Mouse (Mus musculus): ENCODE measurements around the gene Map3k5. TPM values are rescaled to one million over a fixed set of nuclear protein-coding genes. Genes with fewer than 3 reads are reported as not detected.

Map3k5 gene
- polyA plus RNA-seq, 1 experiment, result 11.3 TPM

GRCm38 (mm10) chr10:19935295-19935623 is 987 bp downstream of the Map3k5 start:
- Histone ChIP-seq H3K27me3 (replicated peaks; ENCODE audit: control insufficient read depth, insufficient read depth, low read length) (no peaks in the 10 kb centered on the region), H3K27ac (ENCODE audit: insufficient read depth, low read depth, low read length) (peak overlapping the region; percentile 85), H3K4me3 (ENCODE audit: insufficient read depth, low read depth, low read length) (peak overlapping the region; percentile 63), H3K36me3 (ENCODE audit: control insufficient read depth, insufficient read depth, low read length) (no peaks in the 10 kb centered on the region), H3K4me1 (ENCODE audit: control insufficient read depth, insufficient read depth, low read length) (peaks cover 31% of the 10 kb centered on the region)
- DNase-seq, result peak; percentile 44
- TF ChIP-seq CTCF (conservative IDR thresholded peaks at IDR 0.05; ENCODE audit: insufficient read depth, insufficient read length, low read depth, low read length), result no peak
- no peak for TF ChIP-seq POLR2A (IDR thresholded peaks at IDR 0.05; ENCODE audit: low read depth, low read length)
- WGBS, result 8% methylated on average over 10 of the region's 10 CpGs

- Histone ChIP-seq H3K27ac (ENCODE audit: insufficient read depth, low read depth, low read length) (peak overlapping the region; percentile 41; the same call in 1 of the 2 replicates), H3K36me3 (ENCODE audit: control insufficient read depth, insufficient read depth, low read length) (no peaks in the 10 kb centered on the region), H3K4me1 (ENCODE audit: control insufficient read depth, insufficient read depth, low read length) (peaks cover 37% of the 10 kb centered on the region), H3K4me3 (ENCODE audit: insufficient read depth, low read depth, low read length) (no peak overlapping the region; the same call in 1 of the 2 replicates), H3K27me3 (replicated peaks; ENCODE audit: control insufficient read depth, insufficient read depth, low read length) (no peaks in the 10 kb centered on the region)
- peak; percentile 31 for DNase-seq
- WGBS, result 29% methylated on average over 4 of the region's 4 CpGs
- TF ChIP-seq CTCF (conservative IDR thresholded peaks at IDR 0.05; ENCODE audit: insufficient read depth, insufficient read length, low read depth, low read length) (no peak), POLR2A (IDR thresholded peaks at IDR 0.05; ENCODE audit: low read depth, low read length) (no peak)
These were observed 1.6 kb downstream of the Map3k5 start for GRCm38 (mm10) chr10:19935821-19936367.

GRCm38 (mm10) chr10:19936961-19937708 is 2.9 kb downstream of the Map3k5 start:
- Histone ChIP-seq H3K36me3 (ENCODE audit: control insufficient read depth, insufficient read depth, low read length) (no peaks in the 10 kb centered on the region), H3K27me3 (replicated peaks; ENCODE audit: control insufficient read depth, insufficient read depth, low read length) (no peaks in the 10 kb centered on the region), H3K27ac (ENCODE audit: insufficient read depth, low read depth, low read length) (peak overlapping the region; percentile 39), H3K4me3 (ENCODE audit: insufficient read depth, low read depth, low read length) (peak overlapping the region; percentile 14), H3K4me1 (ENCODE audit: control insufficient read depth, insufficient read depth, low read length) (peaks cover 43% of the 10 kb centered on the region)
- no peak for TF ChIP-seq CTCF (conservative IDR thresholded peaks at IDR 0.05; ENCODE audit: insufficient read depth, insufficient read length, low read depth, low read length)
- TF ChIP-seq POLR2A (IDR thresholded peaks at IDR 0.05; ENCODE audit: low read depth, low read length), result no peak
- 34% methylated on average over 9 of the region's 9 CpGs for WGBS
- DNase-seq, result peak; percentile 78

GRCm38 (mm10) chr10:19938738-19939137 is 4.5 kb downstream of the Map3k5 start:
- no peak overlapping the region for H3K4me3 ChIP-seq (ENCODE audit: insufficient read depth, low read depth, low read length)
- WGBS, result 24% methylated on average over 6 of the region's 6 CpGs
- TF ChIP-seq POLR2A (IDR thresholded peaks at IDR 0.05; ENCODE audit: low read depth, low read length) (no peak), CTCF (conservative IDR thresholded peaks at IDR 0.05; ENCODE audit: insufficient read depth, insufficient read length, low read depth, low read length) (no peak)
- H3K27me3 ChIP-seq (replicated peaks; ENCODE audit: control insufficient read depth, insufficient read depth, low read length), result no peaks in the 10 kb centered on the region
- H3K4me1 ChIP-seq (ENCODE audit: control insufficient read depth, insufficient read depth, low read length), result peaks cover 43% of the 10 kb centered on the region
- peak; percentile 84 for DNase-seq
- H3K27ac ChIP-seq (ENCODE audit: insufficient read depth, low read depth, low read length), result peak overlapping the region; percentile 90
- no peaks in the 10 kb centered on the region for H3K36me3 ChIP-seq (ENCODE audit: control insufficient read depth, insufficient read depth, low read length)

GRCm38 (mm10) chr10:19939282-19939705 is 5.0 kb downstream of the Map3k5 start:
- no peaks in the 10 kb centered on the region for H3K27me3 ChIP-seq (replicated peaks; ENCODE audit: control insufficient read depth, insufficient read depth, low read length)
- peak overlapping the region; percentile 90 for H3K27ac ChIP-seq (ENCODE audit: insufficient read depth, low read depth, low read length)
- no peaks in the 10 kb centered on the region for H3K36me3 ChIP-seq (ENCODE audit: control insufficient read depth, insufficient read depth, low read length)
- TF ChIP-seq POLR2A (IDR thresholded peaks at IDR 0.05; ENCODE audit: low read depth, low read length), result no peak
- no peak for TF ChIP-seq CTCF (conservative IDR thresholded peaks at IDR 0.05; ENCODE audit: insufficient read depth, insufficient read length, low read depth, low read length)
- DNase-seq, result peak; percentile 86
- no peak overlapping the region for H3K4me3 ChIP-seq (ENCODE audit: insufficient read depth, low read depth, low read length)
- WGBS, result 14% methylated on average over 8 of the region's 8 CpGs
- H3K4me1 ChIP-seq (ENCODE audit: control insufficient read depth, insufficient read depth, low read length), result peaks cover 43% of the 10 kb centered on the region

- 55% methylated on average over 7 of the region's 7 CpGs for WGBS
- H3K4me1 ChIP-seq (ENCODE audit: control insufficient read depth, insufficient read depth, low read length), result peaks cover 43% of the 10 kb centered on the region
- H3K4me3 ChIP-seq (ENCODE audit: insufficient read depth, low read depth, low read length), result no peak overlapping the region
- H3K27ac ChIP-seq (ENCODE audit: insufficient read depth, low read depth, low read length), result peak overlapping the region; percentile 22
- TF ChIP-seq CTCF (conservative IDR thresholded peaks at IDR 0.05; ENCODE audit: insufficient read depth, insufficient read length, low read depth, low read length) (no peak), POLR2A (IDR thresholded peaks at IDR 0.05; ENCODE audit: low read depth, low read length) (no peak)
- DNase-seq, result peak; percentile 37
- no peaks in the 10 kb centered on the region for H3K27me3 ChIP-seq (replicated peaks; ENCODE audit: control insufficient read depth, insufficient read depth, low read length)
- H3K36me3 ChIP-seq (ENCODE audit: control insufficient read depth, insufficient read depth, low read length), result no peaks in the 10 kb centered on the region
These were observed 5.9 kb downstream of the Map3k5 start for GRCm38 (mm10) chr10:19940127-19940526.

GRCm38 (mm10) chr10:19940626-19941025 is 6.4 kb downstream of the Map3k5 start:
- TF ChIP-seq CTCF (conservative IDR thresholded peaks at IDR 0.05; ENCODE audit: insufficient read depth, insufficient read length, low read depth, low read length) (no peak), POLR2A (IDR thresholded peaks at IDR 0.05; ENCODE audit: low read depth, low read length) (no peak)
- H3K4me1 ChIP-seq (ENCODE audit: control insufficient read depth, insufficient read depth, low read length), result peaks cover 48% of the 10 kb centered on the region
- H3K27me3 ChIP-seq (replicated peaks; ENCODE audit: control insufficient read depth, insufficient read depth, low read length), result no peaks in the 10 kb centered on the region
- no peak overlapping the region for H3K4me3 ChIP-seq (ENCODE audit: insufficient read depth, low read depth, low read length)
- peak overlapping the region; percentile 22 for H3K27ac ChIP-seq (ENCODE audit: insufficient read depth, low read depth, low read length)
- peak; percentile 39 for DNase-seq
- no peaks in the 10 kb centered on the region for H3K36me3 ChIP-seq (ENCODE audit: control insufficient read depth, insufficient read depth, low read length)
- 28% methylated on average over 8 of the region's 8 CpGs for WGBS
